Mouse (Mus musculus): ENCODE data around the gene Slc25a42.

- TF ChIP-seq CTCF (IDR thresholded peaks at IDR 0.05; ENCODE audit: low read depth) = no peak
- TF ChIP-seq EP300 (IDR thresholded peaks at IDR 0.05; ENCODE audit: low read depth) = no peak
Measured at GRCm38 (mm10) chr8:70210538-70210937, 1.6 kb downstream of the Slc25a42 start.

Data from liver, embryonic 14.5 days (tissue).